Mouse (Mus musculus) midbrain, embryonic 11.5 days (tissue): Measurements from ENCODE around the gene Cxcl17. TPM values are rescaled to one million over a fixed set of nuclear protein-coding genes. Genes with fewer than 3 reads are reported as not detected.

Experiments
- ATAC-seq: fragments of 200-750 bp; cut with Nextera tagmentation; 2 replicates; pipeline ENCODE4 v1.8.0; 2017; ENCODE audit warnings: moderate TSS enrichment, moderate library complexity; ENCODE audit not compliant: low FRiP score
- DNase-seq: peaks from one replicate; pipeline ENCODE4 v3.0.0; 2015; ENCODE audit warnings: low spot score; ENCODE audit errors: missing footprints
- H3K27ac ChIP-seq: fragments of 300-500 bp; sonication (generic); 2 replicates; pipeline ENCODE4 v1.5.1; 2014; ENCODE audit warnings: low read depth, low read length
- H3K27me3 ChIP-seq: fragments of 300-500 bp; sonication (generic); 2 replicates; pipeline ENCODE4 v1.6.1; 2014; ENCODE audit warnings: mild to moderate bottlenecking, low read length, moderate library complexity, mixed read lengths; ENCODE audit not compliant: control insufficient read depth, insufficient read depth
- H3K36me3 ChIP-seq: fragments of 300-500 bp; sonication (generic); 2 replicates; pipeline ENCODE4 v1.6.1; 2014; ENCODE audit warnings: mild to moderate bottlenecking, low read length, moderate library complexity, mixed read lengths; ENCODE audit not compliant: control insufficient read depth, insufficient read depth
- H3K4me1 ChIP-seq: fragments of 300-500 bp; sonication (generic); 2 replicates; pipeline ENCODE4 v1.6.1; 2014; ENCODE audit warnings: low read length; ENCODE audit not compliant: control insufficient read depth, insufficient read depth
- H3K4me2 ChIP-seq: fragments of 300-500 bp; sonication (generic); 2 replicates; pipeline ENCODE4 v1.6.1; 2014; ENCODE audit warnings: mild to moderate bottlenecking, moderate library complexity
- H3K4me3 ChIP-seq: fragments of 300-500 bp; sonication (generic); 2 replicates; pipeline ENCODE4 v1.5.1; 2014; ENCODE audit warnings: low read depth, low read length
- H3K9ac ChIP-seq: fragments of 300-500 bp; sonication (generic); 2 replicates; pipeline ENCODE4 v1.6.1; 2014; ENCODE audit warnings: low read length
- H3K9me3 ChIP-seq: fragments of 300-500 bp; sonication (generic); 2 replicates; pipeline ENCODE4 v1.6.1; 2016; ENCODE audit warnings: low read length; ENCODE audit not compliant: control insufficient read depth
- WGBS: fragments of 180-500 bp; shearing (Covaris S2); extraction: QIAGEN DNeasy Blood & Tissue Kit; methylation state at CpG from one replicate; pipeline ENCODE4 v1.1.7; 2014; 5-methylcytosine and 5-hydroxymethylcytosine counted together
- polyA plus RNA-seq: library from polyadenylated mRNA; unstranded; fragments of >200 nt; fragmentation: Nextera tagmentation; extraction: Ambion mirVana; gene quantifications from 2 replicates; pipeline ENCODE4 v1.2.1, GENCODE M21; 2014

The Cxcl17 gene
- polyA plus RNA-seq, 1 experiment from 2014 or later, result 0.18 TPM

GRCm38 (mm10) chr7:25395558-25396521 lies 16.8 kb downstream of the Cxcl17 start:
- peak; percentile 99 for DNase-seq
- 7% methylated on average over 51 of the region's 52 CpGs for WGBS
- no peak overlapping the region; the same call in 1 of the 2 replicates for H3K27ac ChIP-seq

GRCm38 (mm10) chr7:25395186-25395557 lies 17.5 kb downstream of the Cxcl17 start:
- H3K4me1 ChIP-seq, result peaks cover 7% of the 10 kb centered on the region
- no peak overlapping the region for H3K27ac ChIP-seq
- peak overlapping the region; percentile 69 for H3K4me3 ChIP-seq
- H3K36me3 ChIP-seq, result no peaks in the 10 kb centered on the region
- 1% methylated on average over 22 of the region's 22 CpGs for WGBS
- H3K9me3 ChIP-seq, result no peaks in the 10 kb centered on the region
- peak overlapping the region; percentile 88 for H3K4me2 ChIP-seq
- peak overlapping the region; percentile 73 for H3K9ac ChIP-seq
- ATAC-seq, result no peak; the same call in 1 of the 2 replicates
- DNase-seq, result no peak
- no peaks in the 10 kb centered on the region for H3K27me3 ChIP-seq

More at GRCm38 (mm10) chr7:25395558-25396521, 16.8 kb downstream of the Cxcl17 start:
- no peaks in the 10 kb centered on the region for H3K36me3 ChIP-seq
- peak; percentile 97 for ATAC-seq
- H3K4me2 ChIP-seq, result peak overlapping the region; percentile 88
- H3K4me1 ChIP-seq, result peaks cover 7% of the 10 kb centered on the region
- H3K9ac ChIP-seq, result peak overlapping the region; percentile 73
- no peaks in the 10 kb centered on the region for H3K9me3 ChIP-seq
- H3K27me3 ChIP-seq, result no peaks in the 10 kb centered on the region
- peak overlapping the region; percentile 69 for H3K4me3 ChIP-seq

GRCm38 (mm10) chr7:25394754-25395153 lies 17.9 kb downstream of the Cxcl17 start:
- Histone ChIP-seq H3K9ac (peak overlapping the region; percentile 73), H3K4me2 (peak overlapping the region; percentile 88), H3K27ac (no peak overlapping the region), H3K4me1 (peaks cover 7% of the 10 kb centered on the region), H3K4me3 (peak overlapping the region; percentile 69), H3K9me3 (no peaks in the 10 kb centered on the region), H3K36me3 (no peaks in the 10 kb centered on the region), H3K27me3 (no peaks in the 10 kb centered on the region)
- WGBS, result 30% methylated on average over 7 of the region's 7 CpGs
- no peak for ATAC-seq
- DNase-seq, result peak; percentile 85

GRCm38 (mm10) chr7:25393451-25394210 lies 19.1 kb downstream of the Cxcl17 start:
- no peaks in the 10 kb centered on the region for H3K36me3 ChIP-seq
- H3K4me3 ChIP-seq, result no peak overlapping the region
- no peak for DNase-seq
- peaks cover 7% of the 10 kb centered on the region for H3K4me1 ChIP-seq
- H3K9me3 ChIP-seq, result no peaks in the 10 kb centered on the region
- no peak overlapping the region for H3K4me2 ChIP-seq
- H3K9ac ChIP-seq, result no peak overlapping the region
- H3K27ac ChIP-seq, result no peak overlapping the region
- no peaks in the 10 kb centered on the region for H3K27me3 ChIP-seq
- 81% methylated on average over 8 of the region's 8 CpGs for WGBS
- ATAC-seq, result no peak

DNA sequence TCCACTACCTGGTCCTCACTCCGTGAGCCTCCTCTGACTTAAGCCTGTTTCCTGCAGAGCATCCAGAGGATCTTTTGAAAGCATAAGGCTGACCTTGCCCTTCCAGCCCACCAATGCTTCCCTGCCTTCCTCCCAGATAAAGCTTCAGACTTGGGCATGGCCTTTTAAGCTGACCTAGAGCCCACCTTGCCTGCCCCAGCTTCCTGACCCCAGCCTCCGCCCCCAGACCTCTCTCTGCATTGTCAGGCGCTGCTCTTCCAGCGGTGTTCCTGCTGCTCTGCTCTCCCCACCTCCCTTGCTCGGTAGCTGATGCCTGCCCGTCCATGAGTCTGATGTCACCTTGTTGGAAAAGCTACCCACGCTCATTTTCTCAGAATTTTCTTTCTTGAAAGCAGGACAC lies 19.8 kb downstream of the Cxcl17 start:
- 40% methylated on average over 7 of the region's 7 CpGs for WGBS
- Histone ChIP-seq H3K27ac (no peak overlapping the region), H3K4me3 (no peak overlapping the region), H3K9me3 (no peaks in the 10 kb centered on the region), H3K4me1 (peaks cover 7% of the 10 kb centered on the region), H3K36me3 (no peaks in the 10 kb centered on the region), H3K27me3 (no peaks in the 10 kb centered on the region), H3K9ac (no peak overlapping the region), H3K4me2 (no peak overlapping the region)
- no peak for ATAC-seq
- peak; percentile 71 for DNase-seq

- peaks cover 7% of the 10 kb centered on the region for H3K4me1 ChIP-seq
- H3K9me3 ChIP-seq, result no peaks in the 10 kb centered on the region
- no peak overlapping the region for H3K27ac ChIP-seq
- ATAC-seq (no peak), DNase-seq (peak; percentile 67)
- no peak overlapping the region for H3K9ac ChIP-seq
- H3K27me3 ChIP-seq, result no peaks in the 10 kb centered on the region
- no peak overlapping the region for H3K4me3 ChIP-seq
- H3K4me2 ChIP-seq, result no peak overlapping the region
- WGBS, result 71% methylated on average over 2 of the region's 2 CpGs
- no peaks in the 10 kb centered on the region for H3K36me3 ChIP-seq
Measured at GRCm38 (mm10) chr7:25391856-25392453, 20.7 kb downstream of the Cxcl17 start.

DNA sequence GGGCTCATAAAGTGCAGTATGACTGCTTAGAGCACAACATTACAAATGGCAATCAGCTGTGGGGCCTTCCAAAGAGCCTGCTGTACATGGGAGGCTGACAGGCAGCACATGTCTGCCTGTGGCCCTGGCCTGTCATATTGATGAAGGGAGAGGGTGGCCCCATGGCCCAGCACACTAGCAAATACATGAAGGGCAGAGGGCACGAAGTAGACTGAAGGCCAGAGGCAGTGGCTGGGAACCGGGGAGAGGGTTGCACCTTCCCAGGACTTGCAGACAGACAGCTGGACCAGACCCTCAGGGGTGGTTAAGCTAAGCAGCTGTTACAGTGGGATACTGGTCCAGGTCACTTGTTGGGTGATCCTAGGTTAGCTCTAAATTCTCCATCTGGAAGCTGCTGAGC lies 21.7 kb downstream of the Cxcl17 start:
- WGBS, result 56% methylated on average over 2 of the region's 2 CpGs
- DNase-seq (peak; percentile 51), ATAC-seq (no peak)
- H3K27me3 ChIP-seq, result no peaks in the 10 kb centered on the region
- H3K4me3 ChIP-seq, result no peak overlapping the region
- no peak overlapping the region for H3K27ac ChIP-seq
- H3K36me3 ChIP-seq, result no peaks in the 10 kb centered on the region
- H3K4me2 ChIP-seq, result no peak overlapping the region
- H3K4me1 ChIP-seq, result peaks cover 7% of the 10 kb centered on the region
- no peak overlapping the region for H3K9ac ChIP-seq
- no peaks in the 10 kb centered on the region for H3K9me3 ChIP-seq

- no peak overlapping the region for H3K9ac ChIP-seq
- ATAC-seq (no peak), DNase-seq (peak; percentile 74)
- WGBS, result 37% methylated on average over 8 of the region's 8 CpGs
- H3K4me3 ChIP-seq, result no peak overlapping the region
- no peak overlapping the region for H3K4me2 ChIP-seq
- no peak overlapping the region for H3K27ac ChIP-seq
- peaks cover 7% of the 10 kb centered on the region for H3K4me1 ChIP-seq
- H3K36me3 ChIP-seq, result no peaks in the 10 kb centered on the region
- H3K27me3 ChIP-seq, result no peaks in the 10 kb centered on the region
- no peaks in the 10 kb centered on the region for H3K9me3 ChIP-seq
Measured at GRCm38 (mm10) chr7:25390054-25390770, 22.5 kb downstream of the Cxcl17 start.
